43 mouse cellular contexts compared by ENCODE assay signal in the genomic region with DNA sequence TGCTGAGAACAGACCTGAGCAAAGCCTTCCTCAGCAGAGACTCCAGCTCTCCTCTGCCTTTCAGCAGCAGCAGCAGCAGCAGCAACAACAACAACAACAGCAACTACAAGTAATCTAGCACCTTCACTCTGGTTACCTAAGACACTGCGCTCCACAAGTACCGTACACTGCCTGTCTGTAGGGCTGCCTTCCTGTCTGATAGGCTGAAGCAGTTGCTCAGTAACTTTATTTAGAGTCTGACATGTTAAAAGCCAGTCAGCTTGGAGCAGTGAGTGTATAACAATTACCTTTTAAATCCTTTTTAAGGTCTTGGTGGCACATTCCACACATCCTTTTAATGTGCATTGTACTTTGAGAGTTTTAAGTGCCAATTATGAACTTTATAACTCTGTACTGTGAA. TPM values are rescaled to one million over a fixed set of nuclear protein-coding genes. Genes with fewer than 3 reads are reported as not detected.
"Had no signal": no experiment of that assay in that cellular context is flagged by ENCODE, and none has a peak within 500 bp of the region (broad histone marks: within the 10 kb centered on the region; RNA-seq: fewer than 3 reads in every experiment).

No protein-coding gene starts in this region.

- H3K4me1 ChIP-seq: hindbrain, embryonic 13.5 days; hindbrain, embryonic 15.5 days; limb, embryonic 12.5 days had no signal

- H3K4me3 ChIP-seq: gastrocnemius, adult 2 months; heart, embryonic 13.5 days; heart, embryonic 15.5 days; hindbrain, embryonic 13.5 days; hindbrain, embryonic 15.5 days; kidney, embryonic 15.5 days; limb, embryonic 10.5 days; limb, embryonic 12.5 days; liver, embryonic 13.5 days; liver, embryonic 15.5 days had no signal

- H3K27me3 ChIP-seq: heart, embryonic 13.5 days; heart, embryonic 15.5 days; hindbrain, embryonic 13.5 days; hindbrain, embryonic 15.5 days; kidney, embryonic 15.5 days; limb, embryonic 12.5 days; liver, embryonic 13.5 days; liver, embryonic 15.5 days had no signal

- H3K27ac ChIP-seq: gastrocnemius, adult 2 months; heart, embryonic 13.5 days; heart, embryonic 15.5 days; hindbrain, embryonic 13.5 days; hindbrain, embryonic 15.5 days; hindbrain, postnatal 0 days; kidney, embryonic 15.5 days; kidney, postnatal 0 days; limb, embryonic 10.5 days; limb, embryonic 12.5 days; liver, embryonic 13.5 days; liver, embryonic 15.5 days had no signal

- H3K9me3 ChIP-seq: heart, embryonic 13.5 days; heart, embryonic 15.5 days; hindbrain, embryonic 13.5 days; hindbrain, embryonic 15.5 days; kidney, embryonic 15.5 days; limb, embryonic 10.5 days; limb, embryonic 12.5 days; liver, embryonic 13.5 days; liver, embryonic 15.5 days had no signal

- H3K9ac ChIP-seq: heart, embryonic 13.5 days; heart, embryonic 15.5 days; hindbrain, embryonic 13.5 days; hindbrain, embryonic 15.5 days; kidney, embryonic 15.5 days; limb, embryonic 12.5 days; liver, embryonic 13.5 days; liver, embryonic 15.5 days; liver, postnatal 0 days had no signal

- DNase-seq: gastrocnemius, adult 2 months; gastrocnemius, postnatal 14 days; gastrocnemius, postnatal 36 days; heart, adult 18-20 months; heart, postnatal 14 days; heart, postnatal 36 days; kidney, adult 11 months; kidney, adult 2 months; kidney, adult 9 months; kidney, postnatal 14 days; kidney, postnatal 36 days; layer of hippocampus, adult 9-11 months; layer of hippocampus, postnatal 36 days; liver; liver, embryonic 13.5 days; liver, postnatal 0 days had no signal

- H3K4me2 ChIP-seq: heart, embryonic 11.5 days; heart, embryonic 13.5 days; heart, embryonic 15.5 days; hindbrain, embryonic 13.5 days; hindbrain, embryonic 15.5 days; kidney, embryonic 15.5 days; limb, embryonic 12.5 days; liver, embryonic 11.5 days; liver, embryonic 13.5 days; liver, embryonic 15.5 days had no signal

RNA-seq across cellular contexts. Expression of a gene that starts 13.4 kb away (rescaled TPM):
- total RNA-seq: gastrocnemius, adult 2 months; gastrocnemius, postnatal 14 days; gastrocnemius, postnatal 36 days; heart, adult 18-20 months; heart, adult 8-10 months; heart, postnatal 14 days; heart, postnatal 36 days; hematopoietic stem cell, adult 5-6 weeks; hindbrain, postnatal 0 days; layer of hippocampus, adult 18-20 months; layer of hippocampus, adult 8-10 months; layer of hippocampus, postnatal 14 days; layer of hippocampus, postnatal 36 days; left cerebral cortex, adult 18-20 months; left cerebral cortex, adult 8-10 months; left cerebral cortex, postnatal 14 days; left cerebral cortex, postnatal 36 days had no signal
- polyA plus RNA-seq: gonadal fat pad, adult 2 months; heart, postnatal 0 days; hindbrain, embryonic 11.5 days; hindbrain, postnatal 0 days; intestine, embryonic 16.5 days; kidney, adult 2 months; large intestine, adult 2 months; limb, embryonic 12.5 days; limb, embryonic 14.5 days; liver, embryonic 11.5 days; liver, embryonic 13.5 days; liver, postnatal 0 days had no signal

RNA-seq across cellular contexts. Expression of a gene that starts 27.8 kb away (rescaled TPM):
- total RNA-seq: hematopoietic stem cell, adult 5-6 weeks had no signal
